Mouse (Mus musculus) heart, embryonic 16.5 days (tissue): ENCODE results near the gene Sntn. TPM values are rescaled to one million over a fixed set of nuclear protein-coding genes. Genes with fewer than 3 reads are reported as not detected.

Experiments
- ATAC-seq: fragments of 200-750 bp; cut with Nextera tagmentation; replicated peaks from 2 replicates; pipeline ENCODE4 v1.8.0; 2017; ENCODE audit warnings: moderate number of reproducible peaks; ENCODE audit not compliant: insufficient read depth, low FRiP score; ENCODE audit errors: extremely low read depth
- H3K27ac ChIP-seq: fragments of 300-500 bp; sonication (generic); 2 replicates; pipeline ENCODE4 v1.5.1; 2014; ENCODE audit warnings: mild to moderate bottlenecking, low read length, control low read depth, moderate library complexity
- H3K27me3 ChIP-seq: fragments of 300-500 bp; sonication (generic); 2 replicates; pipeline ENCODE4 v1.6.1; 2014; ENCODE audit warnings: low read length, mixed read lengths; ENCODE audit not compliant: control insufficient read depth, insufficient read depth
- H3K36me3 ChIP-seq: fragments of 300-500 bp; sonication (generic); 2 replicates; pipeline ENCODE4 v1.6.1; 2014; ENCODE audit not compliant: control insufficient read depth, insufficient read depth
- H3K4me1 ChIP-seq: fragments of 300-500 bp; sonication (generic); 2 replicates; pipeline ENCODE4 v1.6.1; 2014; ENCODE audit warnings: low read length, mixed read lengths; ENCODE audit not compliant: control insufficient read depth, insufficient read depth
- H3K4me2 ChIP-seq: fragments of 300-500 bp; sonication (generic); 2 replicates; pipeline ENCODE4 v1.6.1; 2014; ENCODE audit warnings: low read depth, mild to moderate bottlenecking, control low read depth, low read length
- H3K4me3 ChIP-seq: fragments of 300-500 bp; sonication (generic); 2 replicates; pipeline ENCODE4 v1.5.1; 2014; ENCODE audit warnings: mild to moderate bottlenecking, control low read depth, low read length
- H3K9ac ChIP-seq: fragments of 300-500 bp; sonication (generic); 2 replicates; pipeline ENCODE4 v1.6.1; 2014; ENCODE audit warnings: low read length, control low read depth
- H3K9me3 ChIP-seq: fragments of 300-500 bp; sonication (generic); replicated peaks from 2 replicates; pipeline ENCODE4 v1.6.1; 2016; ENCODE audit warnings: low read length; ENCODE audit not compliant: control insufficient read depth
- WGBS: fragments of 180-500 bp; shearing (Covaris S2); extraction: QIAGEN DNeasy Blood & Tissue Kit; methylation state at CpG from one replicate; pipeline ENCODE4 v1.1.7; 2014; 5-methylcytosine and 5-hydroxymethylcytosine counted together
- polyA plus RNA-seq: library from polyadenylated mRNA; unstranded; fragments of >200 nt; fragmentation: Nextera tagmentation; extraction: Ambion mirVana; gene quantifications from 2 replicates; pipeline ENCODE4 v1.2.1, GENCODE M21; 2015

The Sntn gene
- polyA plus RNA-seq: 0.24 and 0.37 TPM in 2 replicates

DNA sequence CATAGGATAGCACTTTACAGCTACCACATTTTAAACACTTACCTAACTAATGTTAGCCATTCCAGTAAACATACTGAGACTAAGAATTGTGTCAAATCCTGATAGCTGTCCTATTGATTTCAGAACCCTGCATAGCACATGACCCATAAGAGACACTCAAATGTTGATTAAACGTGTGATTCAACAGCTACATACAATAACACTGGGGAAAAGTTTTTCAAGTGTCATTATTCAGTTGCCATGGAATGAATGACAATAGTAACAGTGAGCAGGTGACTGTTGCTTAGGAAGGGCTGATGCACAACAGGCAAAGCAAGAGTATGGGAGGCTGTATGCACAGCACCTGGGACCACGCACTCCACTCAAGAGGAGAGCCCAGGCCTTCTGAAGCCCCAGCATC, at the start of gene Sntn:
TSS of gene Sntn (plus strand) at position 301 of the 400 bp plus-strand sequence.
- H3K9ac ChIP-seq: no peak within 1 kb of the TSS
- WGBS: 75% methylated on average over 2 of the region's 2 CpGs
- no peak within 1 kb of the TSS for H3K4me2 ChIP-seq
- H3K9me3 ChIP-seq: no peaks in the 10 kb centered on the region
- no peak within 1 kb of the TSS for H3K27ac ChIP-seq
- no peaks in the 10 kb centered on the region for H3K36me3 ChIP-seq
- H3K27me3 ChIP-seq: no peaks in the 10 kb centered on the region
- no peak for ATAC-seq
- no peak within 1 kb of the TSS for H3K4me3 ChIP-seq
- no peaks in the 10 kb centered on the region for H3K4me1 ChIP-seq

DNA sequence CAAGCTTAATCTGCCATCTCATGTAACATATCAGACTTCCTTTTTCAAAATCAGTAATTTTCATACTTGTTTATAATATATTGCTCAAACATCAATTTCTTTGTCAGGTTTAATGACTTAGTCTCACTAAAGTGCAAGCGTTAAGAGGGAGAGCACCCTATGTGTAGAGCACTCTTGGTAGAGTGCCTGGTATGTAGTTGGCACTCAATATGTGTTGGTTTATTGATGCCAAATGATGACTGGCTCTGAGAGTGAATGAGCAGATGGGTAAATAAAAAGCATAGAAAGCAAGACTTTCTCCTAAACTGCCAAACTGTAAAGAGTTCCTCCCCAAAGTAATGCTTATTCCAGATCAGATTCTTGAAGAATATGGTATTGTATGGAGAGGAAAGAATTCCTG, 20.8 kb upstream of the Sntn start:
- no peaks in the 10 kb centered on the region for H3K36me3 ChIP-seq
- H3K9me3 ChIP-seq: no peaks in the 10 kb centered on the region
- H3K27ac ChIP-seq: no peak overlapping the region
- H3K4me3 ChIP-seq: no peak overlapping the region
- no peaks in the 10 kb centered on the region for H3K4me1 ChIP-seq
- H3K27me3 ChIP-seq: no peaks in the 10 kb centered on the region
- WGBS: 89% methylated on average over 1 of the region's 1 CpGs
- ATAC-seq: no peak
- H3K4me2 ChIP-seq: no peak overlapping the region
- no peak overlapping the region for H3K9ac ChIP-seq

DNA sequence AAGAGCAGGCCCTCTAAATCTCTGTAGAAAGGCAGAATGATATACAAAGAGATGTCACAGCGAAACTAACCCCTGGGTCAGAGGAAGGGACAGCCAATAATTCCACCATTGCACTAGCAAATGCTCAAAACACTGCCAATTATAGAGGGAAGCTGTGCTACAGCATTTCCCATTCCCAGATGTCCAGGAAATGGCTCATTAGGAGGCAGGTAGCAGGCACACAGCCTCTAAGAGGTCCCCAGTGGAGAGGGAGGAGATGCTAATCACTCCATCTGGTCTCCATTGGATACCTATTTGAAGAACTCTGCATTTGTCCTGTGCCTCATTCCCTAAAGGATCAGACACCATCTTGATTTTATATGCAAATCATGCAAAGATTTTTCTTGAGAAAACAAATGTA, 19.6 kb upstream of the Sntn start:
- WGBS: 67% methylated on average over 1 of the region's 1 CpGs
- H3K27ac ChIP-seq: no peak overlapping the region
- ATAC-seq: no peak

DNA sequence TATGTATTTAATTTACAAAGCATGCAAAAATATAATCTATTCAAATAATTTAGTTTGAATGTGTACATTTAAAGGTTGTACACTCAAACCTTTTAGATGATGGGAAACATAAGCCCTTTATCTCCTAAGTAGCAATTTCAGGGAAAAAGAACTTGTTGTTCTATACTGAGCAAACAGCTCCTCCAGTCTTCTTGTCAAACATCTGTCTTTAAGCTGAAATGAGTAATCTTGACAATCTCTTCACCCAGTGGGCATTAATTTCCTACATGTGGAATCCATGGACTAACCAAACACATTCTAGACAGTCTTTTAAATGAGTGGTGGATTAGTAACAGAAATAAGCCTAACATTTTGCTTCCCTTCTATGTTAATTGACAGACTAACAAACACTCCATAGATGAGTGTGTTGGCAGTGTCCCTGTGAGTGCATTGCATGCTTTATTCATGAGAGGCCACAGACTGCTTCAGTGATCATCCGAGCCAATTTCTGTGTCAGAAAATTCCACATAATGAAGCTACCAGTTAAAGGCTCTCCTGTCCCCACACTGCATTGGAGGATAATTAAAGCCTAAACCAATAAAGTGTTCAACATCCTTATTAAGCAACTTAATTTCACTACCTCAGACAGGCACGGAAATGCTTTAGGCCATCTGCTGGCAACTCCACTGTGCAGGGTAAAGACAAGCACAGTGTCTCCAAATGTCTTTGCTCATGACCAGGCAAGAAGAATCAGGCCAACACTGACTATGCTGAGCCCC, 19.0 kb upstream of the Sntn start:
- WGBS: 75% methylated on average over 2 of the region's 2 CpGs
- no peak for ATAC-seq
- no peaks in the 10 kb centered on the region for H3K27me3 ChIP-seq

More for the DNA sequence above, 19.6 kb upstream of the Sntn start:
- Histone ChIP-seq H3K4me2 (no peak overlapping the region), H3K36me3 (no peaks in the 10 kb centered on the region), H3K4me1 (no peaks in the 10 kb centered on the region), H3K9ac (no peak overlapping the region), H3K4me3 (no peak overlapping the region), H3K27me3 (no peaks in the 10 kb centered on the region), H3K9me3 (no peaks in the 10 kb centered on the region)

DNA sequence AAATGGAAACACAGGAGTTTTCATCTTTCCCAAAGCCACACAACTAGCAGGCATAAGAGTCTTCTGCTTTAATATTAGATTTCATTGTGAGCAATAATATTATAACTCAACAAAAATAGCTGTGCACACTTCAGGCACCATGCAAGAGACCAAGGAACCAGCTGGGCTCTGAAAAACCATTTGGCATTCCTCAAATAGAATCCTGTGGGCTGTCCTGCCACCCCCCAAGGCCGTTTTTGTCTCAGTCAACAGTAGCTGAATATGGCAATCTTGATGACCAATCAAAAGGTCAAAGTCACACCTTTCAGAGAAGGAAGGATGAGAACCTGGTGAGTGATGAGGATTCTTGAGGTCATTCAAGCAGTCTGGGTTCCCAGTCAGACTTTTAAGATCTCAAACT, 16.0 kb downstream of the Sntn start:
- Histone ChIP-seq H3K4me1 (no peaks in the 10 kb centered on the region), H3K4me3 (no peak overlapping the region), H3K4me2 (no peak overlapping the region), H3K9me3 (no peaks in the 10 kb centered on the region), H3K9ac (no peak overlapping the region), H3K27me3 (no peaks in the 10 kb centered on the region), H3K27ac (no peak overlapping the region), H3K36me3 (no peaks in the 10 kb centered on the region)
- WGBS: 40% methylated on average over 1 of the region's 1 CpGs
- ATAC-seq: no peak

More for the DNA sequence above, 19.0 kb upstream of the Sntn start:
- Histone ChIP-seq H3K9ac (no peak overlapping the region), H3K9me3 (no peaks in the 10 kb centered on the region), H3K4me2 (no peak overlapping the region), H3K27ac (no peak overlapping the region), H3K36me3 (no peaks in the 10 kb centered on the region), H3K4me1 (no peaks in the 10 kb centered on the region), H3K4me3 (no peak overlapping the region)

DNA sequence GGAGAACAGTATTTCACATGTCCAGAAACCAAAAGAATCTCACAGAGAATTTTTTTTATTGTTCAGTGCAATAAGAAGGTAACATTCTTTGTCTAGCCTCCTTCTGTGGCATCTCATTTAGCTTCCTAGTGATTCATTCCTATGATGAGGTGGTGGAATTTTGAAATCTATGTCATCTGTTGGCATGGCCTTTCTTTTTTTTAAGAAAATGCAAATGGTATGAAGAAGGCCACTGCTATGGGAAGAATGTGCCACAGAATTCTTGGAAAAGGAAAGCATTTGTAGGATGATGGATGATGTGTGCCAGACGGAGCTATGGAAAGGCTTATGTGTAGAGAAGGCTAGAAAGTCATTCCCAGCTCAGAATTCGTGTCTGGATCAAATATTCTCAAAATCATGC, 19.8 kb downstream of the Sntn start:
- ATAC-seq: no peak
- 51% methylated on average over 2 of the region's 2 CpGs for WGBS

DNA sequence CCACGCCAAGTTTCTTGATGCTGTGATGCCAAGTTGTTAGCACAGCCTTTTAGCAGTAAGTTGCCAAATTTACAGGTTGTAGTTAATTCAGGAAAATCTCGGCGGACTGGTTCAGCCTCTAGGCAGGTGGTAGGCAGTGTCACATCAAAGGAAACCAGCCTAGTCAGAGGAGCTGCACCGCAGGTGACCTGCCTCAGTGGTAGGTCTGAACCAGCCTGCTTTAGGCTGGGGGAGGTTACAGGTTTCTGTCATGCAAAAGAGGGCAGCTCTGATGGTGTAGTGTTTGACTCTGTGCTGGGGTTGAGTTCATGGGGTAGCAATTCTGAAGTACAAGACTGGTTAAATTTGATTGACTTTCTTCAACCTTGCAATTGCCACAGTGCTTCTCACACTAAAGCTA, 61.6 kb downstream of the Sntn start:
- Histone ChIP-seq H3K27ac (no peak overlapping the region), H3K27me3 (no peaks in the 10 kb centered on the region), H3K4me2 (no peak overlapping the region), H3K9ac (no peak overlapping the region), H3K4me3 (no peak overlapping the region), H3K36me3 (no peaks in the 10 kb centered on the region), H3K4me1 (no peaks in the 10 kb centered on the region), H3K9me3 (no peaks in the 10 kb centered on the region)
- no peak for ATAC-seq
- WGBS: 34% methylated on average over 4 of the region's 4 CpGs

More for the DNA sequence above, 19.8 kb downstream of the Sntn start:
- H3K4me3 ChIP-seq: no peak overlapping the region
- H3K27ac ChIP-seq: no peak overlapping the region
- no peak overlapping the region for H3K4me2 ChIP-seq
- H3K4me1 ChIP-seq: no peaks in the 10 kb centered on the region
- no peaks in the 10 kb centered on the region for H3K36me3 ChIP-seq
- H3K9ac ChIP-seq: no peak overlapping the region
- H3K27me3 ChIP-seq: no peaks in the 10 kb centered on the region
- no peaks in the 10 kb centered on the region for H3K9me3 ChIP-seq

Other genes starting within 250 kb of the Sntn start
- gene Gm281, start 243.6 kb downstream of the Sntn start, polyA plus RNA-seq: 0.06 TPM in 1 of 2 replicates, not detected in the other